ENCODE assay signal across 25 mouse cellular contexts in the genomic region with DNA sequence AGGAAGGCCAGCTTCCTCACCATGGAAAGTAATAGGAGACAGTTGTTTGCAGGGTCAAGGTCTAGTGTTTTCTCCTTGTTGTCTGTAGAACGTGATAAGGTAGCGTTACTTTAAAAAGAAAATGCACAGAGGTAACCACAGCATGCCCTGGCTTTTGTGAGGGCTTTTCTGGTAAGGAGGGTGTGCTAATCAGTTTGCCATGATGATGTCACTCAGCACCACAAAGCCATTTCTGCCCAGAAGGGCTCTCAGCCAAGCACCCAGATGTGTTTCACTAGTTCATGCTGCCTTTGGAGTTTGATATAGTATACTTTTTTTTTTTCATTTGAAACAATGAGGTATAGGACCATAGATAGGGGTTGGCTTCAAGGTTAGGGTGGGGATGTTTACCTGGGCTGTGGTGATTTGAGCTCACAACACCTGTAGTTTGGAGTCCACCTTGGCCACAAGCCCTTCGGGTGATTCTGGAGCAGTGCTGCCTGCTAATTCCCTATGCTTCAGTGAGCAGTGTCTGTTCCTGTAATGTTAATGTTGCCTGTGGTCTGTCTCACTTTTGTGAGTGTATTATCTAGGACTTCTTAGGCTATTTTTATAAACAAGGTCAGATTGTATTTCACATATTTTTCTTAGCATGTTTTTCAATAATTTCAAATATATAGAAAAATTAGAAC.
DNase-seq lines count a peak whose midpoint lies in the region; ATAC-seq lines count a peak whose summit lies in the region.
"Had no signal": no experiment of that assay in that cellular context is flagged by ENCODE, and none has a peak within 500 bp of the region (broad histone marks: within the 10 kb centered on the region; RNA-seq: fewer than 3 reads in every experiment).

No protein-coding gene starts in this region.

- H3K4me3 ChIP-seq in embryonic facial prominence, embryonic 15.5 days (replicated peaks) = no peak overlapping the region
- H3K4me3 ChIP-seq in embryonic facial prominence, embryonic 10.5 days = no peak overlapping the region
- H3K4me3 ChIP-seq: embryonic facial prominence, embryonic 13.5 days; heart, embryonic 12.5 days; limb, embryonic 10.5 days; liver, embryonic 13.5 days; lung, embryonic 15.5 days had no signal

- no peaks in the 10 kb centered on the region for H3K27me3 ChIP-seq in embryonic facial prominence, embryonic 15.5 days
- no peaks in the 10 kb centered on the region for H3K27me3 ChIP-seq in embryonic facial prominence, embryonic 10.5 days (replicated peaks; ENCODE audit: low read depth, poor library complexity, severe bottlenecking)
- H3K27me3 ChIP-seq: embryonic facial prominence, embryonic 13.5 days; heart, embryonic 12.5 days; liver, embryonic 13.5 days; lung, embryonic 15.5 days had no signal

- 64% methylated on average over 3 of the region's 3 CpGs for WGBS in embryonic facial prominence, embryonic 15.5 days
- WGBS in embryonic facial prominence, embryonic 10.5 days = 88% methylated on average over 3 of the region's 3 CpGs

- ATAC-seq in embryonic facial prominence, embryonic 15.5 days (ENCODE audit: insufficient number of reproducible peaks, low FRiP score, low TSS enrichment, low read depth) = 0 out of 2 replicates have a peak, but pooled peaks have one; percentile 29
- ATAC-seq: forebrain, embryonic 16.5 days; hindbrain, postnatal 0 days; intestine, embryonic 16.5 days had no signal

- DNase-seq in embryonic facial prominence, embryonic 10.5 days (ENCODE audit: low spot score) = no peak
- peak; percentile 8 for DNase-seq in lung, postnatal 36 days
- DNase-seq in lung, postnatal 14 days = no peak
- peak; percentile 11 for DNase-seq in fibroblast of lung, adult 2 months (ENCODE audit: low read depth)
- DNase-seq in layer of hippocampus, adult 8-10 months (ENCODE audit: low spot score in 2 of 2) = no peak
- no peak for DNase-seq in kidney, adult 9 months
- DNase-seq in urinary bladder, postnatal 14 days (ENCODE audit: low spot score) = no peak
- DNase-seq: adrenal gland, postnatal 14 days; B cell, adult 2 months; cerebellum, adult 9-10 months; gastrocnemius, postnatal 10 days; heart, adult 18-20 months; kidney, postnatal 36 days; layer of hippocampus, adult 9-11 months; liver, embryonic 13.5 days had no signal

- no peak overlapping the region for H3K27ac ChIP-seq in embryonic facial prominence, embryonic 15.5 days (replicated peaks)
- H3K27ac ChIP-seq in embryonic facial prominence, embryonic 10.5 days (replicated peaks) = no peak overlapping the region
- H3K27ac ChIP-seq: embryonic facial prominence, embryonic 13.5 days; hindbrain, postnatal 0 days; limb, embryonic 10.5 days; liver, embryonic 13.5 days; lung, embryonic 15.5 days; macrophage had no signal

- H3K4me2 ChIP-seq in embryonic facial prominence, embryonic 15.5 days (replicated peaks) = no peak overlapping the region
- H3K4me2 ChIP-seq: embryonic facial prominence, embryonic 13.5 days; heart, embryonic 12.5 days; liver, embryonic 13.5 days; lung, embryonic 15.5 days; midbrain, embryonic 11.5 days had no signal

- no peaks in the 10 kb centered on the region for H3K36me3 ChIP-seq in embryonic facial prominence, embryonic 15.5 days
- no peaks in the 10 kb centered on the region for H3K36me3 ChIP-seq in embryonic facial prominence, embryonic 10.5 days (replicated peaks)
- H3K36me3 ChIP-seq: embryonic facial prominence, embryonic 13.5 days; heart, embryonic 12.5 days; limb, embryonic 10.5 days; liver, embryonic 13.5 days; lung, embryonic 15.5 days had no signal

- peaks cover 12% of the 10 kb centered on the region; the same call in 1 of the 2 replicates for H3K4me1 ChIP-seq in embryonic facial prominence, embryonic 15.5 days
- no peaks in the 10 kb centered on the region for H3K4me1 ChIP-seq in embryonic facial prominence, embryonic 10.5 days
- H3K4me1 ChIP-seq: limb, embryonic 10.5 days; liver, embryonic 13.5 days; lung, embryonic 15.5 days had no signal

- no peaks in the 10 kb centered on the region for H3K9me3 ChIP-seq in embryonic facial prominence, embryonic 15.5 days (replicated peaks)
- H3K9me3 ChIP-seq in embryonic facial prominence, embryonic 10.5 days = no peaks in the 10 kb centered on the region
- H3K9me3 ChIP-seq: embryonic facial prominence, embryonic 13.5 days; heart, embryonic 12.5 days; limb, embryonic 10.5 days; liver, embryonic 13.5 days; lung, embryonic 15.5 days had no signal

- H3K9ac ChIP-seq in embryonic facial prominence, embryonic 15.5 days = no peak overlapping the region
- H3K9ac ChIP-seq: embryonic facial prominence, embryonic 13.5 days; heart, embryonic 12.5 days; liver, embryonic 13.5 days; lung, embryonic 15.5 days had no signal

Comparison
In these comparisons a context has a peak if more than half of its experiments do, and no peak if none do; other contexts are left out.
1. DNase-seq: peak in lung, postnatal 36 days (single experiment) and fibroblast of lung, adult 2 months (single experiment); none in embryonic facial prominence, embryonic 10.5 days (single experiment), lung, postnatal 14 days (single experiment), layer of hippocampus, adult 8-10 months (0 of 2), kidney, adult 9 months (single experiment) and urinary bladder, postnatal 14 days (single experiment).